Mouse (Mus musculus): ENCODE data around the gene Nrp1. TPM values are rescaled to one million over a fixed set of nuclear protein-coding genes. Genes with fewer than 3 reads are reported as not detected.

Nrp1 gene
- total and polyA plus RNA-seq, 3 experiments, result 7.3 to 14.7 (median 11.9) TPM

DNA sequence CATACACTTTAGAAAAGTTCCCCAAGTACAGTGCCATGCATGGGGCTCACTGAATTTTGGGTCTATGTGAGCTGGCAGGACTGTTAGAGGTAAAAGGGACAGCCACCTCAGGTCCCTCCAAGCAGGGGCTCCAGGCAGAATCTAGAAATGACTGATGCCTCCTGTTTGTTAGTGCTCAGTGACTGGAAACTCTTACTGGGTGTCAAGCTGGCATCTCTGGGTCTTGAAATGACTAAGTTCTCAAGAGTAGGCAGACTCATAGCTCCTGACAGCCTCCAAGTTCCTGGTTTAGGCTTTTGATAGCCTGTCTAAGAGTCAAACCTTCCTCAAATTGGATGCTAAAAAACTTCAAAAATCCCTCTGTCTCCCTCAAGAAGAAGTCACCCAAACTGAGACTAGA, 177.3 kb downstream of the Nrp1 start:
- Histone ChIP-seq H3K36me3 (replicated peaks in 1 of 2; ENCODE audit: control insufficient read depth in 1 of 2, insufficient read depth in 1 of 2, low read length in 1 of 2) (no peaks in the 10 kb centered on the region), H3K27me3 (replicated peaks) (no peaks in the 10 kb centered on the region), H3K4me3 (replicated peaks in 1 of 3; ENCODE audit: low read depth in 2 of 3, low read length in 2 of 3, poor library complexity in 1 of 3) (no peak overlapping the region), H3K27ac (ENCODE audit: insufficient read depth, low read depth) (no peak overlapping the region), H3K9ac (ENCODE audit: insufficient read depth, low read depth) (no peak overlapping the region), H3K4me1 (ENCODE audit: control insufficient read depth in 1 of 2, insufficient read depth in 2 of 2) (peaks cover 8 to 25% of the 10 kb centered on the region in 2 experiments; a peak in 3 of 4 replicates), H3K4me2 (ENCODE audit: insufficient read depth, low read depth, poor library complexity, severe bottlenecking) (peak overlapping the region; percentile 24; the same call in 1 of the 2 replicates), H3K79me2 (replicated peaks; ENCODE audit: control insufficient read depth, extremely low read depth, insufficient read depth, poor library complexity, severe bottlenecking) (no peaks in the 10 kb centered on the region), H3K9me3 (replicated peaks; ENCODE audit: low read length) (no peaks in the 10 kb centered on the region)
- no peak for TF ChIP-seq E2F4 (IDR thresholded peaks at IDR 0.05; ENCODE audit: insufficient replicate concordance, low read depth, low read length)
- no peak for TF ChIP-seq POLR2A (IDR thresholded peaks at IDR 0.05; ENCODE audit: low read depth, low read length)
- TF ChIP-seq ZMIZ1 (IDR thresholded peaks at IDR 0.05; ENCODE audit: low read depth, low read length), result no peak
- no peak for TF ChIP-seq CHD1 (IDR thresholded peaks at IDR 0.05; ENCODE audit: low read depth, low read length)
- no peak for TF ChIP-seq UBTF (IDR thresholded peaks at IDR 0.05; ENCODE audit: low read depth, low read length)
- TF ChIP-seq JUN (IDR thresholded peaks at IDR 0.05; ENCODE audit: insufficient read depth, low read depth, low read length), result peak; percentile 96
- no peak for TF ChIP-seq MAX (IDR thresholded peaks at IDR 0.05; ENCODE audit: low read length)
- TF ChIP-seq SIN3A (IDR thresholded peaks at IDR 0.05; ENCODE audit: low read length), result no peak
- TF ChIP-seq CHD2 (IDR thresholded peaks at IDR 0.05; ENCODE audit: low read length), result peak; percentile 74
- peak; percentile 46; the same call in 1 of the 2 replicates for TF ChIP-seq BHLHE40 (IDR thresholded peaks at IDR 0.05; ENCODE audit: low read depth, low read length)
- TF ChIP-seq ZKSCAN1 (IDR thresholded peaks at IDR 0.05; ENCODE audit: borderline replicate concordance, low read depth, low read length), result no peak
- peak; percentile 75 for TF ChIP-seq MEF2A (IDR thresholded peaks at IDR 0.05; ENCODE audit: borderline replicate concordance, low read depth, low read length)
- TF ChIP-seq MXI1 (IDR thresholded peaks at IDR 0.05; ENCODE audit: low read depth, low read length), result no peak
- TF ChIP-seq NELFE (IDR thresholded peaks at IDR 0.05; ENCODE audit: low read depth, low read length), result no peak
- peak; percentile 70; the same call in 1 of the 2 replicates for TF ChIP-seq RCOR1 (conservative IDR thresholded peaks at IDR 0.05; ENCODE audit: low read depth, low read length)
- TF ChIP-seq TCF12 (IDR thresholded peaks at IDR 0.05; ENCODE audit: low read depth, low read length), result peak; percentile 73
- TF ChIP-seq POLR2AphosphoS2 (IDR thresholded peaks at IDR 0.05; ENCODE audit: low read depth, low read length), result no peak
- no peak for TF ChIP-seq USF1 (IDR thresholded peaks at IDR 0.05; ENCODE audit: low read depth, low read length)
- TF ChIP-seq PAX5 (IDR thresholded peaks at IDR 0.05; ENCODE audit: low read length), result no peak
- TF ChIP-seq ZNF384 (IDR thresholded peaks at IDR 0.05; ENCODE audit: low read depth, low read length), result no peak
- TF ChIP-seq RAD21 (IDR thresholded peaks at IDR 0.05; ENCODE audit: low read depth, low read length), result no peak; the same call in 1 of the 2 replicates
- TF ChIP-seq ELF1 (IDR thresholded peaks at IDR 0.05; ENCODE audit: low read depth, low read length), result peak; percentile 47
- 0 out of 2 replicates have a peak, but pooled peaks have one; percentile 17 for TF ChIP-seq MYC (IDR thresholded peaks at IDR 0.05; ENCODE audit: low read depth, low read length)
- no peak for TF ChIP-seq MAZ (IDR thresholded peaks at IDR 0.05; ENCODE audit: low read depth, low read length)
- peak; percentile 97 for TF ChIP-seq JUND (conservative IDR thresholded peaks at IDR 0.05; ENCODE audit: low read depth, low read length)
- TF ChIP-seq SMC3 (IDR thresholded peaks at IDR 0.05; ENCODE audit: low read depth, low read length), result no peak
- TF ChIP-seq GABPA (IDR thresholded peaks at IDR 0.05; ENCODE audit: insufficient replicate concordance, low read depth, low read length), result no peak
- TF ChIP-seq KAT2A (IDR thresholded peaks at IDR 0.05; ENCODE audit: insufficient replicate concordance, low read length), result no peak
- TF ChIP-seq NRF1 (IDR thresholded peaks at IDR 0.05; ENCODE audit: low read depth, low read length), result no peak
- TF ChIP-seq MAFK (IDR thresholded peaks at IDR 0.05; ENCODE audit: insufficient replicate concordance, low read length), result 0 out of 2 replicates have a peak, but pooled peaks have one; percentile 28
- no peak for TF ChIP-seq TBP (conservative IDR thresholded peaks at IDR 0.05; ENCODE audit: low read depth, low read length)
- peak; percentile 97 for TF ChIP-seq IRF4 (IDR thresholded peaks at IDR 0.05; ENCODE audit: low read depth, low read length)
- peak; percentile 72 for TF ChIP-seq ETS1 (conservative IDR thresholded peaks at IDR 0.05; ENCODE audit: low read depth, low read length)
- no peak for TF ChIP-seq USF2 (conservative IDR thresholded peaks at IDR 0.05; ENCODE audit: low read depth, low read length)
- TF ChIP-seq ZC3H11A (IDR thresholded peaks at IDR 0.05; ENCODE audit: low read depth, low read length), result no peak
- TF ChIP-seq HCFC1 (IDR thresholded peaks at IDR 0.05; ENCODE audit: low read depth, low read length), result no peak
- TF ChIP-seq CTCF (conservative IDR thresholded peaks at IDR 0.05 in 1 of 2, IDR thresholded peaks at IDR 0.05 in 1 of 2; ENCODE audit: low read depth in 2 of 2, low read length in 2 of 2), result no peak
- peak; percentile 98 for TF ChIP-seq EP300 (IDR thresholded peaks at IDR 0.05; ENCODE audit: low read length)
- dilution Hi-C loops (cut with MboI; ENCODE audit: extremely low pct_ligation_motif_present, extremely low pct_unique_long_range_greater_than_20kb, low sequenced_read_pairs) (no loop called here), in situ Hi-C loops (cut with MboI; ENCODE audit: low pct_ligation_motif_present, low pct_unique_long_range_greater_than_20kb, low sequenced_read_pairs) (no loop called here)
- peak; percentile 81 for DNase-seq (ENCODE audit: extremely low read depth)

All from CH12.LX (cell line).